Mouse (Mus musculus) macrophage (primary cell): ENCODE data around the gene Plbd1. TPM values are rescaled to one million over a fixed set of nuclear protein-coding genes. Genes with fewer than 3 reads are reported as not detected.

ENCODE experiments used
- H3K27ac ChIP-seq: fragments of 350-480 bp; formaldehyde crosslinking; 2 replicates; pipeline ENCODE4 v1.9.0; 2021
- H3K36me3 ChIP-seq: fragments of 350-480 bp; formaldehyde crosslinking; 2 replicates; pipeline ENCODE4 v1.9.0; 2021; ENCODE audit errors: inconsistent target
- H3K4me3 ChIP-seq: fragments of 350-480 bp; formaldehyde crosslinking; 2 replicates; pipeline ENCODE4 v1.9.0; 2021; ENCODE audit errors: inconsistent target
- H3K79me2 ChIP-seq: fragments of 350-480 bp; formaldehyde crosslinking; 2 replicates; pipeline ENCODE4 v1.9.0; 2021; ENCODE audit errors: inconsistent target
- WGBS: methylation state at CpG from one replicate; pipeline ENCODE4 v1.1.7; 2026; ENCODE audit warnings: inconsistent platforms; ENCODE audit not compliant: missing documents; 5-methylcytosine and 5-hydroxymethylcytosine counted together
- polyA plus RNA-seq: library from polyadenylated mRNA; stranded (reverse); fragments of 250-400 nt; gene quantifications from 3 replicates; pipeline ENCODE4 v1.2.4, GENCODE M21; 2018; ENCODE audit warnings: inconsistent platforms

Plbd1 gene
- polyA plus RNA-seq, 1 experiment from 2014 or later, result 4.8 TPM

- H3K4me3 ChIP-seq, result no peak overlapping the region
- no peaks in the 10 kb centered on the region for H3K79me2 ChIP-seq
- H3K36me3 ChIP-seq, result no peaks in the 10 kb centered on the region
- H3K27ac ChIP-seq, result no peak overlapping the region
- 97% methylated on average over 3 of the region's 3 CpGs for WGBS
Measured at GRCm38 (mm10) chr6:136633154-136633553, 28.6 kb downstream of the Plbd1 start.

GRCm38 (mm10) chr6:136631945-136632534 lies 29.7 kb downstream of the Plbd1 start:
- H3K79me2 ChIP-seq, result no peaks in the 10 kb centered on the region
- no peak overlapping the region for H3K27ac ChIP-seq
- no peaks in the 10 kb centered on the region for H3K36me3 ChIP-seq
- H3K4me3 ChIP-seq, result no peak overlapping the region
- WGBS, result 93% methylated on average over 11 of the region's 13 CpGs

- no peak overlapping the region for H3K27ac ChIP-seq
- no peaks in the 10 kb centered on the region for H3K36me3 ChIP-seq
- 92% methylated on average over 8 of the region's 8 CpGs for WGBS
Measured at GRCm38 (mm10) chr6:136631519-136631918, 30.2 kb downstream of the Plbd1 start.

GRCm38 (mm10) chr6:136629639-136630038 lies 32.1 kb downstream of the Plbd1 start:
- Histone ChIP-seq H3K79me2 (no peaks in the 10 kb centered on the region), H3K36me3 (no peaks in the 10 kb centered on the region), H3K27ac (no peak overlapping the region), H3K4me3 (no peak overlapping the region)
- WGBS, result 96% methylated on average over 5 of the region's 5 CpGs

More at GRCm38 (mm10) chr6:136631519-136631918, 30.2 kb downstream of the Plbd1 start:
- no peak overlapping the region for H3K4me3 ChIP-seq
- H3K79me2 ChIP-seq, result no peaks in the 10 kb centered on the region

- H3K79me2 ChIP-seq, result no peaks in the 10 kb centered on the region
- no peaks in the 10 kb centered on the region for H3K36me3 ChIP-seq
- no peak overlapping the region for H3K27ac ChIP-seq
- WGBS, result 91% methylated on average over 12 of the region's 12 CpGs
- H3K4me3 ChIP-seq, result no peak overlapping the region
Measured at GRCm38 (mm10) chr6:136625421-136625820, 36.3 kb downstream of the Plbd1 start.

- 62% methylated on average over 15 of the region's 17 CpGs for WGBS
- Histone ChIP-seq H3K27ac (no peak overlapping the region), H3K36me3 (no peaks in the 10 kb centered on the region), H3K4me3 (no peak overlapping the region), H3K79me2 (no peaks in the 10 kb centered on the region)
Measured at GRCm38 (mm10) chr6:136620361-136621139, 41.2 kb downstream of the Plbd1 start.

GRCm38 (mm10) chr6:136614156-136614555 lies 47.6 kb downstream of the Plbd1 start:
- Histone ChIP-seq H3K4me3 (no peak overlapping the region), H3K79me2 (no peaks in the 10 kb centered on the region), H3K36me3 (peaks cover 7% of the 10 kb centered on the region; the same call in 1 of the 2 replicates), H3K27ac (no peak overlapping the region)
- WGBS, result 83% methylated on average over 3 of the region's 3 CpGs

GRCm38 (mm10) chr6:136612312-136612711 lies 49.4 kb downstream of the Plbd1 start:
- WGBS, result 97% methylated on average over 3 of the region's 3 CpGs
- Histone ChIP-seq H3K27ac (no peak overlapping the region), H3K36me3 (peaks cover 24% of the 10 kb centered on the region), H3K79me2 (no peaks in the 10 kb centered on the region), H3K4me3 (no peak overlapping the region)

- Histone ChIP-seq H3K27ac (no peak overlapping the region), H3K36me3 (peaks cover 28% of the 10 kb centered on the region), H3K4me3 (no peak overlapping the region), H3K79me2 (no peaks in the 10 kb centered on the region)
- WGBS, result 97% methylated on average over 17 of the region's 17 CpGs
Measured at GRCm38 (mm10) chr6:136611351-136612215, 50.1 kb downstream of the Plbd1 start.

- Histone ChIP-seq H3K79me2 (no peaks in the 10 kb centered on the region), H3K36me3 (peaks cover 86% of the 10 kb centered on the region), H3K27ac (no peak overlapping the region), H3K4me3 (no peak overlapping the region)
- 97% methylated on average over 4 of the region's 7 CpGs for WGBS
Measured at GRCm38 (mm10) chr6:136602601-136603000, 59.1 kb downstream of the Plbd1 start.

- WGBS, result 95% methylated on average over 4 of the region's 4 CpGs
- Histone ChIP-seq H3K79me2 (no peaks in the 10 kb centered on the region), H3K27ac (no peak overlapping the region), H3K36me3 (peaks cover 54% of the 10 kb centered on the region), H3K4me3 (no peak overlapping the region)
Measured at GRCm38 (mm10) chr6:136594541-136594940, 67.2 kb downstream of the Plbd1 start.

GRCm38 (mm10) chr6:136590739-136591138 lies 71.0 kb downstream of the Plbd1 start:
- Histone ChIP-seq H3K4me3 (no peak overlapping the region), H3K27ac (no peak overlapping the region), H3K79me2 (no peaks in the 10 kb centered on the region), H3K36me3 (peaks cover 63% of the 10 kb centered on the region)
- 87% methylated on average over 4 of the region's 4 CpGs for WGBS

GRCm38 (mm10) chr6:136566002-136566401 lies 95.7 kb downstream of the Plbd1 start:
- peaks cover 84% of the 10 kb centered on the region for H3K36me3 ChIP-seq
- no peak overlapping the region for H3K4me3 ChIP-seq
- no peak overlapping the region for H3K27ac ChIP-seq
- 96% methylated on average over 5 of the region's 5 CpGs for WGBS
- peaks cover 15% of the 10 kb centered on the region; the same call in 1 of the 2 replicates for H3K79me2 ChIP-seq
